Mouse (Mus musculus) 3134 (cell line): Measurements from ENCODE around the gene Trim75.
"Not testable (repeated sequence)": the region's sequence is repeated elsewhere in the genome, so short reads cannot be mapped to it uniquely, and the experiment has no call there.

ENCODE experiments used
- DNase-seq: peaks from one replicate; pipeline ENCODE4 v3.0.0-alpha.2; 2011; ENCODE audit warnings: low spot score; ENCODE audit not compliant: insufficient read length; ENCODE audit errors: extremely low read depth

Gene Trim75

DNA sequence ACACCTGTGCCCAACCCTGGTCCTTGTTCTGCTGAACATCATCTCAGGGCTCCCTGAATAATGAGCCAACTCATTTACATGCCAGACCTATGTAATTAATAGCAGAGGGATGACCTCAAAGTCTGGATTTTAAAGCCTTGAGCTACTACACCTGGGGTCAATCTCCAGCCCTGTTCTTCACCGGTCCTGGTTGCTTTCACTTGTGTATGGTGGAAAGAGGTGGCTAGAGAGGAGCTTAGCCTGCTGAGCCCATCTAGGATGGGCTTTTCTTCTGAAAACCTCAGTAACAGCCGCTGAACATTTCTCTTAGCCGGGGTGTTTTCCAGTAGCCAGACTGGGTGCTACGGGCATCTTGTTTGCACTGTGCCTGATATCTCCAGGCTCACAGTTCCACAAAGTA is at the start of gene Trim75:
Trim75 (minus strand) TSS at position 101 of the 400 bp plus-strand sequence.
- DNase-seq = no peak

DNA sequence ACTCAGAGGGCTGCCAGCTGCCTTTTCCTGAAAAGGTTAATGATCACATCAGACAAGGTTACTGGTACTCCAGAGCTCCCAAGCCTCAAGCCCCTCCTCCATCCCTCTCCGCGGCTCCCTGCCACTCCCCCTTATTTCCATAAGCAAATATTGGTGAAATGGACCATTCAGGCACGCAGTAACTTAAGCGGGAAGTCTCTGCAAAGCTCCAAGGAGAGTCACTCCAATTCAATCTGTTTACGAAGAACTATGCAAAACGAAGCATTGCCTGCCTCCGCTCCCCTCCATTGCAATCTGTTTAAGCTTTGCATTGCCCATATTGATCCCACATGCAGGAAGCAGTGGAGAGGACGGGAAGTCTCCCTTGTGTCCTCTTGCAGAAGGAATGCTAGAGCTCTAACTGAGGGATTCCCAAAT is 49.5 kb upstream of the Trim75 start, which contains the start of gene Apela:
Apela (minus strand) TSS at position 220 of the 417 bp plus-strand sequence.
- DNase-seq = no peak

DNA sequence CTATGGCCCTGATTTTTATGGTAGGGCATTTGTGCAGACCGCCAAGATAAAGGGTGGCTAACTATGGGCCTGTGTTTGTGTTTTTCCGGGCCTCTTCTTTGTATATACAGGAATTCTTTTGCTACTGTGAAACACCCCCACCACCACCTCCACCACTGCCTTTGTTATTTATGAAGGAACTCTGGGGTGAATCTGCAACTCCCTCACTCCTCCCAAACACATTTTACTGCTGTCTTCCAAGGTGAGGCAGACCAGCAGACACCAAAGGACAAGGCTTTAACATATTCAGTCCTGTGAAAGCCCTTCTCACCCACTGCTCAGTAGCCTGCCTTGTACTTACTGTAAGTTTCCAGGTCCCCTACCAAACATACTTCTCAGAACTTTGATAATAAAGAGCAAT is 46.5 kb upstream of the Trim75 start:
- no peak for DNase-seq

- DNase-seq = no peak
Measured at GRCm38 (mm10) chr8:65033056-65033455, 45.4 kb upstream of the Trim75 start.

DNA sequence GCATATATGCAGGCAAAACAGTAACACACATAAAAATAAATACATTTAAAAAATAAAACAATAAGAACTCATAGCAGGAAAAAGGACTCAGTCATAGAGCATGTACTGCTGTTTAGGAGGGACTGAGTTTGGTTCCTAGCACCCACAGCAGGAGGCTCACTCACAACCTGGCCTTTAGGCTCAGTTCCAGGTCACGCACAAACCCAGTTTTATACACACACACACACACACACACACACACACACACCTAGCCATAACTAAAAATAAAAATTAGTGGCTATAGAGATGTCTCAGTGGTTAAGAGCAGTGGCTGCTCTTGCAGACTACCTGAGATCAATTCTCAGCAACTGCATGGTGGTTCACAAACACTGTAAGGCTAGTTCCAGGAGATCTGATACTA is 44.5 kb upstream of the Trim75 start:
- no peak for DNase-seq

DNA sequence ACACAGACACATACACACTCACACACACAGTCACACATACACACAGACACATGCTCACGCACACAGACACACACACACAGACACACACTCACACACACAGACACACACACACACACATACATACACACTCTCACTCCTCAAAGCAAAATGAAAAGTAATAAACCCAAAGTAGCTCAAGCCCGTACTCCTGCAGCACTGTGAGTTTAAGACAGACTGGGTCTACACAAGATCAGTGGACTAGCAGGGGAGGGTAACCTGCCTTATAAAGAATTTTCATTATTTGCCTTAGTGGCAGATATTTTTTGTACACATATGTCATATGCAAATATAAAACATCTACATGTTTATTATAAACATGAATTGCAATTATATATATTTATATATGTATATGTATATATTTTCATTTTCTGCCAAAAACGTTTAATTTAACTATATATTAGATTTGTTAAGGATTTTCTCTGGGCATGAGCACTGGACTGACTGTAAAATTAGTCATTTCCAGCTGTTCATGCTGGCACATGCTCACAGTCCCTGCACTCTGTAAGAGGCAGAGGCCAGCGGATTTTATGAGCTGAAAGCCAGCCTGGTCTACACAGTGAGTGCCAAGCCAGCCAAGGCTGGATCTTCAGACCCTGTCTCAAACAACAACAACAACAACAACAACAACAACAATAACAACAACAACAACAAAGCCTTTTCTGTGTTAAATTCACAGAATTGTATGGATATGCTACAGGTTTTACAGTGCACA is 43.3 kb upstream of the Trim75 start:
- no peak for DNase-seq

DNA sequence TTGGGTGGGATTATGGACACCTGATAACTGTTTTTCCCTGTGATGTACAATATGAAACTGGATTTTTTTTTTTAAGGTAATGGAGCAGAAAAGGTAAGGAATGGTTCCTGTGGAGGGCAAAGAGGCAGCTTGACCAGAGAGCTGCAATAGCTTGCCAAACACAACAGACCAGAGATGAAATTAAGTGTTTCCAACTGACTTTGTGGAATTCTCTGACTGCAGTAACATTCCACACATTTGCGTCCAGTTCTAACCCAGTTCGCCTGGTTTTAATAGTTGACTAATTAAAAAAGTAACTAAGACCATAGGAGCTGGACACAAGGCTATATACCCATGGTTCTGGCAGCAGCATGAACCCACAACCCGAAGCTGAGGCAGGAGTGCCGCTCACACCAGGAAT is 42.1 kb upstream of the Trim75 start:
- no peak for DNase-seq

GRCm38 (mm10) chr8:65028959-65029686 is 41.5 kb upstream of the Trim75 start:
- no peak for DNase-seq

- no peak for DNase-seq
Measured at GRCm38 (mm10) chr8:65022485-65022884, 34.9 kb upstream of the Trim75 start.

DNA sequence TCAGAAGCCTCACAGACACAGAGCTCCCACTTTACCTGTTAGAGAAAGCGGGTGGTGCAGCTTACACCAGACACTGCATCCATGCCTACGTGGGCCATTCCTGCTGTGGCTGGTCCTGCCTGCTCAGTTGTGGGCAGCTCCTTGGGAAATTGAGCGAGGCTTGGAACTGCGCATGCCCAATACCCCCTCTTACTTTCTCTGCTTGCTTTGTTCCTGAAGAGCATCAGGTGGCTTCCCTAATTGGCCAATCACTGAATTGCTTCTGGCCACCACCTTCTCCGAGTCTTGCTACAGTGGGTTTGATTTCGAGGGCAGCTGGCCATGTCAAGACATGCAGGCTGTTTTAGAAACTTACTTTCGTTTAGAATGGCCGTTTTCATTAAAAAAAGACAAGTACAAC is 30.8 kb upstream of the Trim75 start, which contains the start of the genes Trim61 and Trim60:
Trim61 (minus strand) TSS at position 101 of the 400 bp plus-strand sequence.
Trim60 (minus strand) TSS at position 162 of the 400 bp plus-strand sequence.
- DNase-seq = no peak

DNA sequence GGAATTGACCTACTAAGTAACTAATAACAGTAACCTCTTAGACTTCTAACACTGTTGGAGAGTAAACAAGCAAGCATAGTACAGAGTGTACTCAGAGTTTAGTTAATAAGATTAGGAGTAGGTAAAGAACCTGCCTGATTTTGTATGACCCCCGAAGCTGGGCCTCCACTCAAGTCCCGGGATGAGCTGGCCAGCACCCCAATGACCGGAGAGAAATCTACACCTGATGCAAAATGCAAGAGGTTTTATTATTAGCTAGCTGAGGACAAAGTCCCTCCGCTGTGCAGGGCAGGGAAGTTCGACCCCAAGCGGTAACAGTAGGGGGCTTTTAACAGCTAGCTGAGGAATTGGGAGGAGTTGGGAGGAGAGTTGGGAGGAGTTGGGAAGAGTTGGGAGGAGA is 20.0 kb upstream of the Trim75 start:
- not testable (repeated sequence) for DNase-seq

DNA sequence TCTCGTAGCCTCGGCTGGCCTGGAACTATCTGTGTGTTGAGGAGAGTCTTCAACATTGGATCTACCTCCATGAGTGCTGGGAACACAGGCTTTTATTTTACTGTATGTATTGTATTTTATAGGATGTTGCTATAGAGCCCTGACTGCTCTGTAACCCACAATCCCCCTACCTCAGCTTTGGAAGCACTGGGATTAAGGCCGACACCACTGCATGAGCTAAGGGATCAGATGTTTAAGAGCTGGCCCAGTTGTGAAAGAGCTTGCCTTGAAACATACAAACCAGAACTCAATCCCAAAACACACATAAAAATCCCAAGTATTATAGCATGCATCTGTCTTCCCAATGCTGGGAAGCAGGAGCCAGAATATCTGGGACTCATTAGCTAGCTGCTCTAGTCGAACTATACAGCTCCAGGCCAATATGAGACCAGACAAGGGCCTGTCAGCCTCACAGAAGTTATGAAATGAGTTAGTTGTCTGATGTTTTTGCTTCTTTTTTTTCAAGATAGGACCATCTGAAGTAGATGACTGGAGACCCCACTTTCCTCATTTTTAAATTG is 11.3 kb upstream of the Trim75 start:
- DNase-seq = no peak

DNA sequence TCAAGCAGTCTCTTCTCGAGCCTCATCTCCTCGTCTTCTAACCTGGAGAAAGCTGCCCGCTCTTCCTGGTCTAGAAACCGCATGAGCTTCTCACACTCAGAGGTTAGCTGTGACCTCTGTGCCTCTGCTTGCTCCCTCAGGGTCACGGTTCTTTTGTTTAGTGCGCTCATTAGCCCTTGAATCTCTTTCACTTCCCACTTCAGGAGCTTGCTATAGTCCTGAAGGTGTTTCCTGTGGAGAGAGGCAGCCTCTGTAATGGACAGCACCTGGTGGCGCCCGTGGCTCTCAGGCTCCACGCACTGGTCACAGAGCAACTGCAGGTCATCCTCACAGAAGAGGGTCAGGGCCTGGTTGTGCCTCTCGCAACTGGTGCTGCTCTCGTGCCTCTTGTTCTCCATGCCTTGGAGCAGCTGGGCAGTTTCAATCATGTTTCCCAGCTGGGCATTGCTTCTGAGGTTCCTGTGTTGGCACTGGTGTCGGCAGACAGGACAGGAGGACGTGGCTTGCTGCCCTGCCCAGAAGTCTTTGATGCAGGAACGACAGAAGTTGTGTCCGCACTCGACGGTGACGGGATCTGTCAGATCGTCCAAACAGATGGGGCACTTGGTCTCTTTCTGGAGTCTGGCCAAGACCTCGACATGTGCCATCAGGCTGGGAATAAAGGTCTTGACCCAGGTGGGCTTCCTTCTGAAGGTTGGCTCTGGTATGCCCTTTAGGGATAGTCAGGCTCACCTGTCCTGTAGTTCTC is 4.3 kb downstream of the Trim75 start:
- no peak for DNase-seq

- DNase-seq = no peak
Measured at GRCm38 (mm10) chr8:64962836-64963235, 24.8 kb downstream of the Trim75 start.

DNA sequence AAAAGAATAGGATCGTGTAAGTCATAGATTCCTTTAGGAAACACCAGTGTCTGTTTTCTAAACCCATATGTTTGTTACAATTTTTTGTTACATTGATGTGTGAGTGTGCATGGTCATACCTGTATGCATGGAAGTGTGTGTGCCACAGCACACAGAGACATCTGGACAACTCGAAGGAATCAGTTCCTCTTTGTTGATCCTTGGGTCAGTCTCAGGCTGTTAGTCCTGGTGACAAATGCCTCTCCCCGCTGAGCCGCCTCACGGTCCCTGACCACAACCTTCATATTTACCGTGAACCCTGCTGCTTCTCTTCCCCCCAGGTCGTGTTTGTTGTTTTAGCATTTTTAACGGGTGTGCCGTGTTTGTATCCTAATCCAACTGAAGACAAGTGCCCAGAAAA is 28.6 kb downstream of the Trim75 start:
- no peak for DNase-seq

- DNase-seq = no peak
Measured at GRCm38 (mm10) chr8:64952101-64952500, 35.5 kb downstream of the Trim75 start.

DNA sequence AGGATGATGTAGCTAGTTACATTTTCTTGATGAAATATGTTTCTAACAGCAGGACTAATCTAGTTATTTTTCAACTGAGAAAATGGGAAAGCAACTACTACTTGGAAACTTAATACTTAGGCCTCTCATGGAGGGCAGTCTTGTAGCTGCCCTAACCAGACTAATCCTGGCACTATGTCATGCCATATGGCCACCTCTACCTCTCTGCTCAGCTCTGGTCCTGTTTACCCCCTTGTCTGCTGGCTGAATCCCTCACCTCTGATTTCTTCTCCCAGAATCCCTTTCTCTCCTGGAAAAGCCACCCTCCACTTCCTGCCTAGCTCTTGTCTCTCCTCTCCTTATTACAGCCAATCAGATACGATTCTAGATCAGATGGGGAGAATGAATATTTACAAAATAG is 39.3 kb downstream of the Trim75 start:
- DNase-seq = no peak

GRCm38 (mm10) chr8:64947698-64948034 is 40.0 kb downstream of the Trim75 start:
- DNase-seq = no peak

- peak; percentile 97 for DNase-seq
Measured at GRCm38 (mm10) chr8:64946820-64947697, 40.6 kb downstream of the Trim75 start, which contains the start of gene Tmem192. Tmem192 (plus strand) TSS chr8:64947185.

- peak; percentile 31 for DNase-seq
Measured at GRCm38 (mm10) chr8:64946441-64946819, 41.2 kb downstream of the Trim75 start.
